In genomic region chr17:11087088-11087487, GRCm38 (mm10) we compare ENCODE assay signal across 19 mouse cellular contexts.
A peak's percentile ranks its signal among the peaks of the same experiment; 100 is the strongest.
DNase-seq lines count a peak whose midpoint lies in the region; ATAC-seq and TF ChIP-seq lines count a peak whose summit lies in the region.
"Had no signal": no experiment of that assay in that cellular context is flagged by ENCODE, and none has a peak within 500 bp of the region (broad histone marks: within the 10 kb centered on the region; RNA-seq: fewer than 3 reads in every experiment).

No protein-coding gene starts in this region.

- H3K9me3 ChIP-seq in lung, embryonic 14.5 days (ENCODE audit: low read depth, low read length) = no peaks in the 10 kb centered on the region
- no peaks in the 10 kb centered on the region for H3K9me3 ChIP-seq in embryonic facial prominence, embryonic 11.5 days (replicated peaks; ENCODE audit: control insufficient read depth, low read length)
- H3K9me3 ChIP-seq: liver, embryonic 12.5 days; midbrain, embryonic 10.5 days had no signal

- H3K4me1 ChIP-seq in lung, embryonic 14.5 days (ENCODE audit: insufficient read depth) = no peaks in the 10 kb centered on the region; the same call in 1 of the 2 replicates
- no peaks in the 10 kb centered on the region for H3K4me1 ChIP-seq in embryonic facial prominence, embryonic 11.5 days (ENCODE audit: control insufficient read depth, insufficient read depth, low read length)
- H3K4me1 ChIP-seq: liver, embryonic 12.5 days had no signal

- H3K9ac ChIP-seq in lung, embryonic 14.5 days = no peak overlapping the region
- H3K9ac ChIP-seq in embryonic facial prominence, embryonic 11.5 days (replicated peaks; ENCODE audit: low read length) = no peak overlapping the region
- H3K9ac ChIP-seq: forebrain, postnatal 0 days; liver, embryonic 12.5 days had no signal

- H3K4me2 ChIP-seq in lung, embryonic 14.5 days = no peak overlapping the region
- no peak overlapping the region for H3K4me2 ChIP-seq in embryonic facial prominence, embryonic 11.5 days (ENCODE audit: low read depth, low read length)
- H3K4me2 ChIP-seq: liver, embryonic 12.5 days had no signal

- 41% methylated on average over 5 of the region's 5 CpGs for WGBS in lung, embryonic 14.5 days
- 34% methylated on average over 5 of the region's 5 CpGs for WGBS in embryonic facial prominence, embryonic 11.5 days

- TF ChIP-seq CTCF in lung, embryonic 14.5 days (IDR thresholded peaks at IDR 0.05; ENCODE audit: low read depth) = no peak

- H3K36me3 ChIP-seq in lung, embryonic 14.5 days (ENCODE audit: insufficient read depth) = no peaks in the 10 kb centered on the region
- H3K36me3 ChIP-seq in embryonic facial prominence, embryonic 11.5 days (replicated peaks; ENCODE audit: control insufficient read depth, insufficient read depth, low read depth, low read length) = no peaks in the 10 kb centered on the region
- H3K36me3 ChIP-seq: liver, embryonic 12.5 days; midbrain, embryonic 10.5 days had no signal

- no peak overlapping the region for H3K4me3 ChIP-seq in lung, embryonic 14.5 days (ENCODE audit: low read depth, low read length)
- no peak overlapping the region for H3K4me3 ChIP-seq in embryonic facial prominence, embryonic 11.5 days (ENCODE audit: low read depth, low read length)
- H3K4me3 ChIP-seq: left cerebral cortex, adult 2 months; liver, embryonic 12.5 days; midbrain, embryonic 10.5 days had no signal

- no peak overlapping the region for H3K27ac ChIP-seq in lung, embryonic 14.5 days (ENCODE audit: low read depth)
- no peak overlapping the region for H3K27ac ChIP-seq in embryonic facial prominence, embryonic 11.5 days (replicated peaks; ENCODE audit: low read depth, low read length)
- H3K27ac ChIP-seq: left cerebral cortex, adult 2 months; liver, embryonic 12.5 days; macrophage had no signal

- peak; percentile 76; the same call in 1 of the 2 replicates for ATAC-seq in lung, embryonic 14.5 days (ENCODE audit: insufficient read depth)
- ATAC-seq in embryonic facial prominence, embryonic 11.5 days (replicated peaks; ENCODE audit: insufficient number of reproducible peaks, low FRiP score, low TSS enrichment, low read depth) = no peak
- ATAC-seq: activated CD4-positive, CD25-positive, alpha-beta regulatory T cell, adult 4 months; liver, embryonic 12.5 days had no signal

- no peaks in the 10 kb centered on the region for H3K27me3 ChIP-seq in lung, embryonic 14.5 days (ENCODE audit: insufficient read depth, low read length)
- H3K27me3 ChIP-seq in embryonic facial prominence, embryonic 11.5 days (ENCODE audit: control insufficient read depth, insufficient read depth, low read length) = no peaks in the 10 kb centered on the region
- H3K27me3 ChIP-seq: liver, embryonic 12.5 days had no signal

- peak; percentile 61 for DNase-seq in embryo, embryonic 10 days (ENCODE audit: low spot score)
- no peak for DNase-seq in embryo, embryonic 9.5 days (ENCODE audit: extremely low spot score)
- peak; percentile 84 for DNase-seq in lung, embryonic 14.5 days
- DNase-seq in lung, postnatal 14 days = no peak
- DNase-seq in embryonic facial prominence, embryonic 11.5 days (ENCODE audit: low spot score) = peak; percentile 89
- DNase-seq in lung, postnatal 25 days (ENCODE audit: low spot score) = peak; percentile 18
- DNase-seq in liver = no peak
- no peak for DNase-seq in cerebellum, postnatal 14 days
- DNase-seq: adrenal gland, postnatal 10 days; gastrocnemius, postnatal 36 days; kidney, adult 11 months; thymus, adult 18-20 months; thymus, postnatal 36 days had no signal

Comparison
In these comparisons a context has a peak if more than half of its experiments do, and no peak if none do; other contexts are left out.
1. DNase-seq: peak in embryo, embryonic 10 days (single experiment), lung, embryonic 14.5 days (single experiment), embryonic facial prominence, embryonic 11.5 days (single experiment) and lung, postnatal 25 days (single experiment); none in embryo, embryonic 9.5 days (single experiment), lung, postnatal 14 days (single experiment), liver (single experiment) and cerebellum, postnatal 14 days (0 of 2).